Mouse (Mus musculus) liver, embryonic 14.5 days (tissue): Measurements from ENCODE around the gene Fgd6. TPM values are rescaled to one million over a fixed set of nuclear protein-coding genes. Genes with fewer than 3 reads are reported as not detected.

Experiments used
- ATAC-seq: fragments of 200-750 bp; cut with Nextera tagmentation; 2 replicates; pipeline ENCODE4 v1.8.0; 2017; ENCODE audit warnings: moderate number of reproducible peaks, mild to moderate bottlenecking, moderate library complexity; ENCODE audit not compliant: insufficient read depth
- DNase-seq, 3 experiments: peaks; one replicate each; pipeline ENCODE4 v3.0.0-alpha.2; 2012 to 2013; ENCODE audit warnings: low read depth in 3 of 3, low spot score in 3 of 3
- H3K27ac ChIP-seq: fragments of 300-500 bp; sonication (generic); 2 replicates; pipeline ENCODE4 v1.5.1; 2014; ENCODE audit warnings: moderate library complexity, mild to moderate bottlenecking, control low read depth, inconsistent platforms
- H3K27me3 ChIP-seq: fragments of 300-500 bp; sonication (generic); 2 replicates; pipeline ENCODE4 v1.6.1; 2014; ENCODE audit warnings: mild to moderate bottlenecking, low read length, moderate library complexity; ENCODE audit not compliant: control insufficient read depth, insufficient read depth
- H3K36me3 ChIP-seq: fragments of 300-500 bp; sonication (generic); replicated peaks from 2 replicates; pipeline ENCODE4 v1.6.1; 2014; ENCODE audit warnings: low read depth; ENCODE audit not compliant: control insufficient read depth, insufficient read depth
- H3K4me1 ChIP-seq, 2 experiments: fragments of 200-500 bp in 1 of 2; fragments of 300-500 bp in 1 of 2; sonication (generic) in 1 of 2; replicated peaks; 2 replicates each; pipeline ENCODE4 v1.6.1; 2012 to 2014; ENCODE audit warnings: antibody characterized with exemption in 1 of 2, inconsistent platforms in 1 of 2, low read length in 1 of 2; ENCODE audit not compliant: control insufficient read depth in 2 of 2, insufficient read depth in 2 of 2
- H3K4me2 ChIP-seq: fragments of 300-500 bp; sonication (generic); 2 replicates; pipeline ENCODE4 v1.6.1; 2014; ENCODE audit warnings: low read depth, mild to moderate bottlenecking, control low read depth, moderate library complexity
- H3K4me3 ChIP-seq, 2 experiments: fragments of 200-500 bp in 1 of 2; fragments of 300-500 bp in 1 of 2; sonication (generic) in 1 of 2; 2 replicates each; pipeline ENCODE4 v1.5.1; 2012 to 2014; ENCODE audit warnings: low read depth in 2 of 2, low read length in 2 of 2, mild to moderate bottlenecking in 2 of 2, control low read depth in 1 of 2, inconsistent platforms in 1 of 2, moderate library complexity in 1 of 2; ENCODE audit not compliant: insufficient read depth in 1 of 2
- H3K9ac ChIP-seq: fragments of 300-500 bp; sonication (generic); replicated peaks from 2 replicates; pipeline ENCODE4 v1.6.1; 2014; ENCODE audit warnings: mild to moderate bottlenecking, control low read depth, moderate library complexity
- H3K9me3 ChIP-seq: fragments of 300-500 bp; sonication (generic); 2 replicates; pipeline ENCODE4 v1.6.1; 2016; ENCODE audit warnings: low read length, mixed read lengths; ENCODE audit not compliant: control insufficient read depth
- CTCF ChIP-seq: IDR thresholded peaks from 2 replicates; pipeline ENCODE4 v1.5.1; 2016; ENCODE audit warnings: antibody characterized with exemption, low read depth, control low read depth
- EP300 ChIP-seq: IDR thresholded peaks from 2 replicates; pipeline ENCODE4 v1.6.1; 2016; ENCODE audit warnings: antibody characterized with exemption, low read depth
- WGBS: fragments of 180-500 bp; shearing (Covaris S2); extraction: QIAGEN DNeasy Blood & Tissue Kit; methylation state at CpG from one replicate; pipeline ENCODE4 v1.1.7; 2014; ENCODE audit not compliant: insufficient replicate concordance; 5-methylcytosine and 5-hydroxymethylcytosine counted together
- polyA plus RNA-seq, 2 experiments: library from polyadenylated mRNA; depleted of rRNA in 1 of 2; stranded (reverse) in 1 of 2; unstranded in 1 of 2; fragments of >200 nt; fragmentation: Nextera tagmentation in 1 of 2; extraction: Ambion mirVana in 1 of 2; gene quantifications; 2 replicates each; pipeline versions ENCODE4 v1.2.1 to v1.2.3; 2012 to 2014

Fgd6 gene
- polyA plus RNA-seq, 2 experiments, result 2.4 to 2.9 TPM

GRCm38 (mm10) chr10:94098100-94098499 lies 62.3 kb downstream of the Fgd6 start:
- no peak overlapping the region for H3K9ac ChIP-seq
- no peak overlapping the region for H3K27ac ChIP-seq
- DNase-seq (no peak), ATAC-seq (0 out of 2 replicates have a peak, but pooled peaks have one; percentile 2)
- no peaks in the 10 kb centered on the region for H3K36me3 ChIP-seq
- H3K4me1 ChIP-seq, result peaks cover 15 to 22% of the 10 kb centered on the region in 2 experiments
- H3K4me3 ChIP-seq, result no peak overlapping the region
- no peak overlapping the region for H3K4me2 ChIP-seq
- WGBS, result 49% methylated on average over 3 of the region's 3 CpGs
- H3K9me3 ChIP-seq, result no peaks in the 10 kb centered on the region
- TF ChIP-seq CTCF (no peak), EP300 (no peak)
- H3K27me3 ChIP-seq, result no peaks in the 10 kb centered on the region

DNA sequence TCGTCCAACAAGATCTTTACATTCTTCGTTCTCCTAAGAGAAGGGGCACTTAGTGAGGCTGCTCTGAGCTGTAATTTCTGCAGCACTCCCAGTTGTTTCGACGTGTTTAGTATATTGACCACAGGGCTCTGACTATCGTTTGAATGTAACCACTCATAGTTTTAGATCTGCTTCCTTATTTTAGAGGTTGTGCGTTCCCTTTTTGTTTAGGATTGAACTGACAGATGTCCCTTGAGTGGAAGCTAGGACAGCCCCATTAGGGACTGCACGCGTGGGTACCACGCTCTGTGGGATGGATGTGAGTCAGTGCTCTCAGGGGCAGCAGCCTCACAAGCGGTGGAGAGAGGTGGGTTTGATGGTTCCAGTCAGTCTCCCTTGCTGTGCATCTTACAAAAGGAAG lies 69.7 kb downstream of the Fgd6 start:
- Histone ChIP-seq H3K9me3 (no peaks in the 10 kb centered on the region), H3K4me3 (no peak overlapping the region), H3K27me3 (no peaks in the 10 kb centered on the region), H3K36me3 (peaks cover 8% of the 10 kb centered on the region), H3K27ac (no peak overlapping the region), H3K4me1 (peaks cover 0 to 6% of the 10 kb centered on the region in 2 experiments; a peak in 2 of 4 replicates), H3K4me2 (no peak overlapping the region), H3K9ac (no peak overlapping the region)
- ATAC-seq, result no peak
- 71% methylated on average over 10 of the region's 10 CpGs for WGBS
- DNase-seq, result no peak
- no peak for TF ChIP-seq EP300
- no peak for TF ChIP-seq CTCF

GRCm38 (mm10) chr10:94107168-94107567 lies 71.4 kb downstream of the Fgd6 start:
- no peak overlapping the region for H3K4me3 ChIP-seq

DNA sequence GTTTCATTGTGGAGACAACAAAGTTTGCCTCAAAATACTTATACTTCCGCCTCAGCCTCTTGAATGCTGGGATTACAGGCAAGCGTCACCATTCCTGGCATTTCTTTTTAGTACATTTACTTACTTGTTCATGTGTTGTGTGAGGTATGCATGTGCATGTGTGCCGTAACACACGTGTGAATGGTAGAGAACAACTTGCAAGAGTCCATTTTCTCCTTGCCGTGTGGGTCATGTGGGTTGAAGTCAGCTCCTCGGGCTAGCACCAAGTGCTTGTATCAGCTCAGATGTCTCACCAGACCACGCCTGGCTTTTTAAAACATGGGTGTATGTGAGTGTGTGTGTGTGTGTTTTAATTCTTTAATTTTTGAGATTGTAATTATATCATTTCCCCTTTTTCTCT lies 71.8 kb downstream of the Fgd6 start:
- H3K36me3 ChIP-seq, result peaks cover 8% of the 10 kb centered on the region
- 69% methylated on average over 7 of the region's 7 CpGs for WGBS
- DNase-seq, result no peak

More at GRCm38 (mm10) chr10:94107168-94107567, 71.4 kb downstream of the Fgd6 start:
- H3K4me2 ChIP-seq, result no peak overlapping the region
- WGBS, result 18% methylated on average over 4 of the region's 4 CpGs
- H3K27ac ChIP-seq, result no peak overlapping the region
- H3K4me1 ChIP-seq, result peaks cover 0 to 6% of the 10 kb centered on the region in 2 experiments; a peak in 2 of 4 replicates
- TF ChIP-seq CTCF, result no peak
- TF ChIP-seq EP300, result no peak
- H3K9ac ChIP-seq, result no peak overlapping the region
- peaks cover 8% of the 10 kb centered on the region for H3K36me3 ChIP-seq
- 0 out of 2 replicates have a peak, but pooled peaks have one; percentile 23 for ATAC-seq
- H3K9me3 ChIP-seq, result no peaks in the 10 kb centered on the region
- H3K27me3 ChIP-seq, result no peaks in the 10 kb centered on the region
- no peak for DNase-seq

GRCm38 (mm10) chr10:94108791-94109190 lies 73.0 kb downstream of the Fgd6 start:
- TF ChIP-seq CTCF, result no peak
- TF ChIP-seq EP300, result no peak
- Histone ChIP-seq H3K9ac (no peak overlapping the region), H3K4me2 (no peak overlapping the region), H3K4me1 (peaks cover 0 to 6% of the 10 kb centered on the region in 2 experiments; a peak in 2 of 4 replicates), H3K36me3 (peaks cover 8% of the 10 kb centered on the region), H3K27me3 (no peaks in the 10 kb centered on the region), H3K4me3 (no peak overlapping the region), H3K9me3 (no peaks in the 10 kb centered on the region), H3K27ac (no peak overlapping the region)
- WGBS, result 74% methylated on average over 6 of the region's 6 CpGs
- DNase-seq (no peak), ATAC-seq (no peak)

More for the DNA sequence above, 71.8 kb downstream of the Fgd6 start:
- Histone ChIP-seq H3K4me1 (peaks cover 0 to 6% of the 10 kb centered on the region in 2 experiments; a peak in 2 of 4 replicates), H3K9ac (no peak overlapping the region), H3K27ac (no peak overlapping the region), H3K9me3 (no peaks in the 10 kb centered on the region), H3K4me2 (no peak overlapping the region), H3K4me3 (no peak overlapping the region), H3K27me3 (no peaks in the 10 kb centered on the region)
- ATAC-seq, result no peak
- TF ChIP-seq EP300, result no peak
- TF ChIP-seq CTCF, result no peak
